Mouse (Mus musculus) lung, postnatal 4 days (tissue): ENCODE data around the gene Kctd17.
A peak's percentile ranks its signal among the peaks of the same experiment; 100 is the strongest.

Experiments
- DNase-seq, 2 experiments: peaks; one replicate each; pipeline ENCODE4 v3.0.0; 2021

The Kctd17 gene

GRCm38 (mm10) chr15:78416937-78417336, 11.4 kb upstream of the Kctd17 start:
- peak; percentile 59 to 76 for DNase-seq

DNA sequence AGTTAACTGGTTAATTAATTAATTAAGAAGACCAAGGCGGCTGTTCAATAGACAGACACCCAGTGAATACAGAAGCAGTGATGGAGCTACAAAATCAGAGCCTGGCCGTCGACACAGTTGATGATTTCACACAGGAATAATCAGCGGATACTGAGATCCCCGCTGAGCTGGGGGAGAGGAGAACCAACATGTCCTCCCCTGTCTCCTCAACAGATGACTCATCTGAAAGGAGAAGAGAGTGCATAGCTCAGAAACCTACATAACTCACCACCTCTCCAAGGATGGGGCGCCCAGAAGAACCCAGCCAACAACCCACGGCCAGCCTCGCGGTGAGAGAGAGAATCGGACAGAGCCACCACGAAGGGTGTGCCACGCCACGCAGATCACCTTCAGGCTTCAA, 8.0 kb upstream of the Kctd17 start:
- DNase-seq: no peak

DNA sequence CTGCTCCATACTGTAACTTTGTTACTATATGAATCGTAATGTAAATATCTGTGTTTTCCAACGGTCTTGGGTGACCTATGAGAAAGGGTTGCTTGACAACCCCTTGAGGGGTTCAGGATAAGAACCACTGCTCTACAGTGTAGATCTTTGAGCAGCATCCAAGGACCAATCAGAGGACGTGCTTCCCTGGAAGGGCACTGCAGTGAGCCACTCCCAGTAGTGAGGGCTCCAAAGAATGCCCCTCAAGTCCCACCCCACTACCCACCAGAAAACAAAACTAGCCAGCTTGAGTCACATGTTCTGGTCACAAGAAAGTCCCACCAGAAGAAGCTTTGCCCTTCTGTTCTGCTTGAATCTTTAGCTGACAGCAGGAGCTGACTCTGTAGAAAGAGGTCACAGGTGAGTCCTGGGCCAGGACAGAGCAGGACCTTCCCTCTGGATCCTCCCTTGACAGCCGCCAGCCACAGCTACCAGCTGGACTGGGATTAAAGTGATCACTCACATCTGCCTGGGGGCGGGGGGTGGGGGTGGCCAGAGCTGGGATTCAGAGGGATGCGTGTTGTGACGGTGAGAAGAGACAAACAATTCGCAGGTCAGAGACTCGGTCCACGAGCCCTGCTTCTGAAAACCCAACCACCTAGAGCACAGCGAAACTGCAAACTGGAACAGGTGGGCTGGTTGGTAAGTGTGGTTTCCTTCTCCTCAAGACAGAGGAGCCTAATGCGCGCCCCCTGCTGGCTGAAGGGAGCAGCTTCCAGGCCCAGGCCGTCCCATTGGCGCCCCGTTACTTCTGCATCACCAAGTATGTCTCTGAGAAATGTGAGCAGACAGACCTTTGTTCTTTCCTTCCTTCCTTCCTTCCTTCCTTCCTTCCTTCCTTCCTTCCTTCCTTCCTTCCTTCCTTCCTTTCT, 6.1 kb upstream of the Kctd17 start:
- peak; percentile 83 to 88 for DNase-seq

GRCm38 (mm10) chr15:78424507-78424906, 3.9 kb upstream of the Kctd17 start:
- peak in 1 of 2 experiments; percentile 57 for DNase-seq

DNA sequence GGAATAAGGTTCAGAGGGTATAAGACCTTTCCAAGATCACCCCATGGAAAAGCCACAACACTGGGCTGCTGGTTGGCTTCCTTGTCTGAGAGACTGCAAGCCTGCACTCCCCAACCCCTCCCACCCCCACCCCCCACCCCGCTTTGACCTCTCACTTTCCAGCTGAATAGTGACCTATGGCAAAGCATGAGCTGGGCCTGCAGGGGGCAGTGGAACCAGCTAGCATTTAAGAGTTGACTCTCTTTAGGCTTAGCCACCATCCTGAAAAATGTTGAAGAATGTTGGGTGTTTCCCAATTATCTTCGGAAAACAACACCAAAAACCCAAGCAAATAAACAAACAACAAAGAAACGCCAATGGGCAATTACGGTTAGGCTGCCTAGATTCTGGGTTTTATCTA, 3.1 kb upstream of the Kctd17 start:
- no peak for DNase-seq

DNA sequence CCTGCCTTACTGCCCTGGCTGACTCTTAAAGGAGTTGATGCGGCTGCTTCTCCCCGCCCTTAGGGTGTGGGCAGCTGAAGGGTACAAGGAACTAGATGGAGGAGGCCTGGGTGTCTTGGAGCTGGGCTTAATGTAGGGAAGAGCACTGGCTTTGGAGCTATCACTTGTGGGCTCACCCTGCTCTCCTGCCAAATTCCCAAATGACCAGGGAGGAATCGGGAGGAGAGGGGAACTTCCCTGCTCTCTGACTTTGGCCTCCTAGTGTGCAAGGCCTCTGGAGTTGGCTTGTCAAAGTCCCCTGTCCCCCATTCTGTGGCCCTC, 735 bp downstream of the Kctd17 start:
- no peak for DNase-seq

- no peak for DNase-seq
Measured at GRCm38 (mm10) chr15:78429871-78430622, 1.7 kb downstream of the Kctd17 start.

GRCm38 (mm10) chr15:78430874-78431273, 2.5 kb downstream of the Kctd17 start:
- DNase-seq: no peak

- no peak for DNase-seq
Measured at GRCm38 (mm10) chr15:78431541-78432121, 3.3 kb downstream of the Kctd17 start.

DNA sequence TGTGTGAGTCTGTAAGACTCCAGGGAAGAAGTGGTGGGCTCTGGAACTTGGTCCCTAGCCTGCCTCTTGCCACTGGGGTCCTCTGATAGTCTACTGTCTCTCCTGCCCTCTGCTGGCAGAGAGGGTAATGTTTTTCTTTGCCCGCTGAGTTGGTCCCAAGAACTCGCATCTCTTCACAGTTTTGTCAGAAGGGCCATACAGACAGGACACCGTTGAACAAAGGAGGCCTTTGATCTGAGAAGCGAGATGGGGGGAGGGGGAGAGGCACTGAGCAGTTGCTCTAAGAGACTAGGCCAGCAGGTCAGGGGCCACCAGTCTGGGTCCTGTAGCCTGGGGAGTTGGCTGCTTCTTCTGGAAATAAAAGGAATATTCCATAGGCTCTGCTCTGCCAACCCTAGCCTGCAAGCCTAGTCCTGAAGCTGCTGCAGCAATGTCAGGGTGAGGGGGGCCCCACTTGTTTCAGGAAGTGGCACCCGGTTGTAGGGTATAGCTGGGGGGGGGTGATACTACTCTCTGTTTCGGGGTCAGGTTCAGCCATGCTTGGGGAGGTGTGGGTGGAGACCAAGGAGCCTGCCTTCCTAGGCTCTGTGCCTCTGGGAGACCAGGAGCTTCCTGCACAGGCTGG, 6.6 kb downstream of the Kctd17 start:
- DNase-seq: peak in 1 of 2 experiments; percentile 60

GRCm38 (mm10) chr15:78435681-78436080, 7.3 kb downstream of the Kctd17 start:
- no peak for DNase-seq

DNA sequence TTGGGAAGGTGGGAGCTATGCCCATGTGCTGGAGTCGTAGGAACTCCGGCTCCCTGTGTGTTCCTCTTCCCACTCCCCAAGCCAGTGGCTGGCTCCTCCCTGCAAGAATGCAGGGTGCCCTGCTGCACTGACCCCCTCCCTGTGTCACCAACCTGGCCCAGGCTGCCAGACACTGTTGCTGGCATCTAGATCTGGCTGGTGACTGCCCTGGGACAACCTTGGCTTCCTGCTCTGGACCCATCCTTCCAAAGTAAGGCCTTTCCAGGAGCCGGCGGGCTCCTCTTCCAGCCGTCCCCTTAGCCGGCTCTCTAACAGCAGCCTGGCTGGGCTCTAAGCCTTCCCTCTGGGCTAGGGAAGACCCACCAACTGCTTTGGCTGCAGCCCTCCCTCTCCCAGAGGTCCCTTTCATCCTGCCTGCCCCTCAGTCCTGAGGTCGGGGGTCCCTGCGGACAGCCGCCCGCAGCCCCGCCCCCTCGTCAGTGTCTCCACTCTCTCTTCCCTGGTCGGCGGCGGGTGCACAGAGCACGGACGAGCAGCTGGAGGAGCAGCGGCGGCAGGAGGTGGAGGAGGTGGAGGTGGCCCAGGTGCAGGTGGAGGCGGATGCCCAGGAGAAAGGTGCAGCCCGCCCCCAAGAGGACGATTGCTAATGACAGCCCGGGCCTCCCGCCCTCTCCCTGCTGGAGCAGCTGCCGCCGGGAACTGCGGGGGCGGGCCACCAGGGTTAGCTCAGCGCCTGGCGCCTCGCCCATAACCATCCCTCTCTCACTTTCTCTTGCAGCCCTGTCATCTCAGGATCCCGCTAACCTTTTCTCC, 8.2 kb downstream of the Kctd17 start:
- peak; percentile 87 to 93 for DNase-seq

DNA sequence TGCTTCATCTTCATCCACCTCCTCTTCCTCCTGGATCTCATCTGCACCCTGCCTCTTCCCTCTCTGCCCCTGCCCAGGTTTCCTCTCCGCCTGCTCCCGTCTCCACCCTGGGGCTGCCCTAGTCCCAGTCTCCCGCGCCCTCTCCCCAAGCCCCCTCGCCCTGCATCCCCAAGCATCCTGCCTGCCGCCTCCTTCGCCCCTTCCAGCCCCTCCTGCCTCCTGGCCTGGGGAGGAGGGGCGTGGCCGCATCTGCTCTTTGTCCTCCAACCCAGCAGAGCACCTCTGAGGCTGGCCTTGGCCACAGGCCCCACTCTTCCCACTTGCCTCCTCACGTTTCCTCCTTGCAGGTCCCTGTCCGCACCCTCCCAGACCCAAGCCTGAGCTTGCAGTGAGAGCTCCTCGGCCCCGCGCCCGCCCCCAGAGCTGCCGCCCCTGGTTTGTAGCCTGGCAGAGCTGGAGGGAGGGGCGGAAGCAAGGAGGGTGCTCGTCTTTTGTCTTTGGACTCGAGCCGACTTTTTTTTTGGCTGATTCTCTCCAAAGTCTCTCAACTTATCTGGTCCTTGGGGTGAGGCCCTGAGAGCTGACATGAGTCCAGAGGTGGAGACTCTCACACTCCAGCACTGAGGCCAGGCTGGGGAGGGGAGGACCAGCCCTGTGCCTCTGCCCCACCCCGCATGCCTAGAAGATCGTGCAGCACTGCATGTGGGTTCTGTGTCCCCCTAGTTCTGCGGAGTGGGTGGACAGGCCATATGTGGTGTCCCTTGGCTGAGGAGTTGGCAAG, 9.1 kb downstream of the Kctd17 start:
- DNase-seq: peak; percentile 61 to 72

DNA sequence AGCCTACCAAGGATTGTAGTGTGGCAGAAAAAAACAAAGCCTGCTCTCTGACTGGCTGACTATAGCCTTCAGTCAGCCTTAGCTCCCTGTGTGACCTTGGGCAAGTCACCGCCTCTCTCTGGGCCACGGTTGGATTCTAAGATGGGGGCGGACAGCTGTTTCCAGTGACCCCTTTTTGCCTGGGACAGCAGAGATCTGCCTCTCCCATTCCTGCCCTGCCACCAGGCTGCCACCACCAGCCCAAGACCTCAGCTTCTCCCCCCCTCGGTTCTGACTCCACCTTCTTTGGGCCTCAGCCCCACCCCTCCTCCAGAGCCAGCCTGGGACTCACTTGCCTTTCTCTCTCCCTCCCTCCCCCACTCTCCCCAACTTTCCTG, 9.6 kb downstream of the Kctd17 start:
- DNase-seq: no peak

DNA sequence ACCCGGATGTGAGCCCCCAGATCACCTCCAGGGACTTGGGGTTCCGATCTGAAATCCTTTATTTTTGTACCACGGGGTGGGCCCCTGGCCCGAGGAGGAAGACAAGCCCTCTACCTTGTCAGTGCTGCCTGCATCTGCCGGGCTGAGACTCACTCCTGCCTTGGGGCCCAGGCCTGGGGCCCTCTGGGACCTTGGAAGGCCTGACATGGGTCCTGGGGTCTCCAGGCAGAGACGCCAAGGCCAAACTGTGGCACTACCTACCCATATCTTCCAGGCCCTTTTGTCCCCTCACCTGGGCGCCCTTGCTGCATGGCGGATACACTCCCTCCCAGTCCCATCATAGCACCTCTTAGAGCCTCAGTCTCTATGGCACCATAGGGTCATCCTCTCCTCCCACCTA, 10.1 kb downstream of the Kctd17 start:
- DNase-seq: no peak

GRCm38 (mm10) chr15:78438973-78439372, 10.6 kb downstream of the Kctd17 start:
- no peak for DNase-seq

- DNase-seq: no peak
Measured at GRCm38 (mm10) chr15:78442231-78442630, 13.9 kb downstream of the Kctd17 start.

DNA sequence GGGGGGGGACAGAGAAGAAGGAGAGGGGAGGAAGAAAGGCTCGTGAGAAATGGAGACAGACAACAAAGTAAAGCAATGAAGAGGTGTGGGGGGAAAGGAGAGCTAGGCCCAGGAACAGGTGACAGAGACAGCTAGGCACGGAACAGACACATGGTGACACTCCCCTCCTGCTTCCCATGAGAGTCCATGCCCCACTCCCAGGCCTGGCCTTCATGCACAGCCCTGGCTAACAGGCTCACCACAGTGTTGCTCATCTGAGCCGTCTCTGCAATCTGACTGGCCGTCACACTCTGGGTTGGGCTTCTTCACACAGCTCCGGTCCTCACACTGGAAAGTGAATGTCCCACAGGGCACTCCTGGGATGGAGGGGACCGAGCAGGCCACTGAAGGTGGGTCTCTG, 15.5 kb downstream of the Kctd17 start:
- DNase-seq: no peak

GRCm38 (mm10) chr15:78447121-78447520, 18.8 kb downstream of the Kctd17 start:
- DNase-seq: no peak

DNA sequence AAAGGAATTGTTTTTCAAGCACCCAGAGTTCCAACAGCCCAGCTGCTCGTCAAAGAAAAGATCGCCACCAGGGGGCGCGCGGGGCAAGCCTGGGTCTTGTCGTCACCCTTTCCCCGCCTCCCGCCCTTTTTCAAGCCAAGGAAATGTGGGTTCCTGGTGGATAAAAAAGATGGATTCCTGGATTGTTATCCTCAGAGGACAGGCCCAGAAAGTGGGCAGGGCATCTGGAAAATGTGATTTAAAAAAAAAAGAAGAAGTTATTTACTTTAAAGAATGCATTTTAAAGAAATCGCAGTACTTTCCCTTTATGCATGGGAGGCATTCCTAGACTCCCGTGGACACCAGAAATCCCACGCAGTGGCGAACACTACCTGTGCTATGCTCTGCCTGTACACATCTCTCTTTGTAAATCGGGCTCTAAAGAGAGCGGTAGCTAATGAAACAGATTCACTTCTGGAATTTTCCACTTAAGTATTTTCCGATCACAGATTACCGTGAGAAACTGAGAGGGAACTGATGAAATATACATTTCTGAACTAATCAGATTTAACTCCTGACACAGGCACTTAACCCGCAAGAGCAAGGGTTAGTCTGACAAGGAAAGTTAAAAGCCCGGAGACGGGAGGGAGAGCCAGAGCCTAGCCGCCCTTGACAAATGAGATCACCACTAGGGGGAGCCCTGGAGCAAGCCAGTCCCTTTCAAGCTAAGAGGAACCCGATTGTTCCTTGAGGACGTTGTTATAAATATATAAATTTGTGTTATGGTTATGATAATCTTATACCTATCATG, 19.6 kb downstream of the Kctd17 start:
- DNase-seq: peak; percentile 93 to 96

DNA sequence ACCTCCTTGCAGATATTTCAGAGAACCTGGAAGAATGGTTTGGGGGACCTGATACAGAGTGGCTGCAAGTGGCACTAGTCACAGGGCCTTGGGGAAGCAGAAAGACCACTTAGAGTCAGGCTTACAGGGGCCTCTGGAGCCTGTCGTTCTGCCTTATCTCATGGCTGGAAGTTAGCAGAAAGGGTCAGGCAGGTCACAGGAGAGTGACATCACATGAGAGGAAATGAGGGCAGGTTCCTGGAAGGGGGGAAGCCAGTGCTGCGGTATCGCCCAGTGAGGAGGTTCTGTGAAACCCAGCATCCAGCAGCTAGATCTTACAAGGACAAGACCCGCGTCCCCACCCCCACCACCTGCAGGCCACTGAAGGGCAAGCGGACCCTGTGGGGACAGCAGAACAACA, 20.8 kb downstream of the Kctd17 start:
- DNase-seq: peak in 1 of 2 experiments; percentile 27
